Mouse (Mus musculus) monocyte, adult 5-6 weeks (primary cell): ENCODE measurements around the gene Clec4a1. TPM values are rescaled to one million over a fixed set of nuclear protein-coding genes. Genes with fewer than 3 reads are reported as not detected.

ENCODE experiments used
- total RNA-seq: library from RNA; stranded (forward); fragments of 200-1000, 200-491, 200-594 nt; gene quantifications from 3 replicates; pipeline ENCODE4 v1.2.3, GENCODE M21; 2017

Gene Clec4a1
- total RNA-seq, 1 experiment from 2014 or later: 202 TPM

Other genes starting within 250 kb of the Clec4a1 start
- gene Nanog, start 214.4 kb upstream of the Clec4a1 start, total RNA-seq: not detected in 3 replicates
- gene Slc2a3, start 120.2 kb upstream of the Clec4a1 start, total RNA-seq: 57.5 to 73.6 TPM (median 60.1 TPM) in 3 replicates
- gene Foxj2, start 101.9 kb upstream of the Clec4a1 start, total RNA-seq: 17.1 to 28.8 TPM (median 25.1 TPM) in 3 replicates
- gene C3ar1, start 65.7 kb upstream of the Clec4a1 start, total RNA-seq: 1.8 to 13.4 TPM (median 9.7 TPM) in 3 replicates
- 52.8 to 81.1 TPM (median 65.0 TPM) in 3 replicates for gene Necap1, start 47.4 kb upstream of the Clec4a1 start, total RNA-seq
- gene Clec4a3, start 30.7 kb downstream of the Clec4a1 start, total RNA-seq: 388 to 868 TPM (median 791 TPM) in 3 replicates
- gene Clec4a4, start 68.5 kb downstream of the Clec4a1 start, total RNA-seq: 7.0 to 13.7 TPM (median 11.1 TPM) in 3 replicates
- 9.1 to 25.6 TPM (median 14.4 TPM) in 3 replicates for gene Clec4b1, start 128.1 kb downstream of the Clec4a1 start, total RNA-seq
- gene Clec4a2, start 184.6 kb downstream of the Clec4a1 start, total RNA-seq: 5.6 to 19.5 TPM (median 16.4 TPM) in 3 replicates